Mouse (Mus musculus) gonadal fat pad, adult 2 months (tissue): ENCODE data around the gene Cux2. TPM values are rescaled to one million over a fixed set of nuclear protein-coding genes. Genes with fewer than 3 reads are reported as not detected.

Experiments
- DNase-seq: peaks from one replicate; pipeline ENCODE4 v3.0.0-alpha.2; 2012; ENCODE audit warnings: low read depth
- polyA plus RNA-seq: library from polyadenylated mRNA; depleted of rRNA; stranded (reverse); fragments of >200 nt; gene quantifications from 2 replicates; pipeline ENCODE4 v1.2.3, GENCODE M21; 2012; rRNA removed

Gene Cux2
- polyA plus RNA-seq, 1 experiment, result 2.5 TPM

DNA sequence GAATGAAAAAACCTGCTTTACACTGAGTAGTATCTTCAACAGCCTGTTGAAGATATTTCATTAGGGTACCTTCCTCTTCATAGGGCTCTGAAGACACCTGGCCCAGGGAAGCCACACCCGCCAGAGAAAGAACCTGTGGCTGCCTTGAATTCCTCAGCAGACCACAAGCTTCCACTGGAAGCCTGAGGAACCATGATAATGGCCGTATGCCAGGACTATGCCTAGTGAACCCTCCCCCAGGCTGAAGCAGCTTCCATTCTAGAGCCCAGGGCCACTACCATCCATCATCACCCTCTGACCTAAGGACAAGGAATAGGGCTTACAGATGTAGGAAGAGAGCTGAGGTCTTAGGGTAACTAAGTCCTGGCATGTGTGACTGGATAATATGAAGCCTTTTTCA lies 229.7 kb downstream of the Cux2 start:
- DNase-seq, result no peak

DNA sequence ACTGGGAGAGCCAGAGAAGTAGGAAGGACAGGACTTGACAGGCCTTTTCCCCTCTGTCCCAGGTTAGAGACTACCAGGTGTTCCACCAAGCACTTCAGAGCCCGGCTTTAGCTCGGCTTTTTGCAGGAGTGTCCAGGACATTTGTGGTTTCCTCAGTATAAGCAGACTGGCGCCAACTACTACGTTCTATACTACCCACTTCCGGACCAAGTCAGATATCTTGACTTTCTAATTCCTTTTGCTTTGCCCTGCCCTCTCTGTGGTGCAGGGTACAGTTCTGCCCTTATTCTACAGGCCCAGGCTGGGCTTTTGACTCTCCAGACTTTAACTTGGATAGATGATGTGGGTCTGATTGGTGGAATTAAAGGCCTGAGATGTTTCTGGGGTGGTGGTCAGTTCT lies 230.3 kb downstream of the Cux2 start:
- no peak for DNase-seq

DNA sequence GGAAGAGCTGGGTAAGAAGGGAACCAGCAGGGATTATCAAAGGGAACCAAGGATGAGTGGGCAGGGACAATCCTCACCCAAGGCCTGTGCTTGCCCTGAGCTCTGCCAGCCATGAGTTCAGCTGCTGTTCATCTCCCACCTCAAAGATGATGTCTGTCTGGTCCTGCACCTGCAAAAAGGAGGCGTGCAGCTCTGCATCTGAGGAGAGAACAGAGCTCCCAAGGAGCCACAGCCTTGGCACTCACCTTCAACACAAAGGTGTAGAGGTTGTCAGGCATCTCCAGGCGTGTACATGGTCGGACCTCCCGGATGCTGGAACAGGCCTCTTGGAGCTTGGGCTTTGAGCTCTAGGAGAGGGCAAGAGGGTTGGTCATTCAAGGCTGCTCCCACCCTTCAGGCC lies 231.0 kb downstream of the Cux2 start:
- DNase-seq, result no peak

DNA sequence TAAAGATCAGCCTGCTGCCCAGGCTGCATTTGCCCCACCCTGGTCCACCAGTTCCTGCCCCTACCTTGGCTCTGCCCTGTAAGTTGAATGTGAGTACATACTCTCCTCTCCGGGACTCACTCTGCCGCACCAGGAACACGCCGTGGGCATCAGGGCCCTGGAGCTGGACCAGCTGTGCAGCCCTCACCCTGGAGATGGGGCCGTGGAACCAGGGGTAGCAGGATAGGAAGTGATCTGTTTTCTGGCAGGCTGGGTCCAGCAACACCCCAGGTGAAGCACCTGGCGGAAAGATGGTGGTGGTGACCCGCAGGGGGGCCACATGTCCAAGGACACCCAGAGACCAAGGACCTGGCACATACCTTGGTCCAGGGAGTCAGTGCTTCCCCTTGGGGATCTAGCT lies 231.5 kb downstream of the Cux2 start:
- DNase-seq, result no peak

DNA sequence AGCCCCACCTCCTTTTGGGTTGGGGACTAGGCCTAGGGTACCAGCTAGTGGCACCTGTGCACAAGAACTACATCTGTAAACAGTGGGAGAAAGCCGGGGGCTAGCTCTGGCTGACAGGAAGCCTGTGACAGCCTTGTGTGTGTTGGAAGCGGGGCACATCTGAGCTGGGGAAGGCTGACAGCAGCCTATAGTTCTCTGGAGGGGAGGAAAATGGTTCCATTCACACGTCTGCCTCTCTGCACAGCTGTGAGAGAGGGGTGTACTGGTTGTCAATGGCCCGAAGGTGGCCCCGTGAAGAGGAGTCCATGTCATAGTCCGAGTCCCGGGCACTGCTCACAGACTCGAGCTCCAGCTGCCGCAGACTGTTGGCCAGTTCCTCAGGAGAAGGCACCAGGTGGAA lies 232.4 kb downstream of the Cux2 start:
- DNase-seq, result no peak

DNA sequence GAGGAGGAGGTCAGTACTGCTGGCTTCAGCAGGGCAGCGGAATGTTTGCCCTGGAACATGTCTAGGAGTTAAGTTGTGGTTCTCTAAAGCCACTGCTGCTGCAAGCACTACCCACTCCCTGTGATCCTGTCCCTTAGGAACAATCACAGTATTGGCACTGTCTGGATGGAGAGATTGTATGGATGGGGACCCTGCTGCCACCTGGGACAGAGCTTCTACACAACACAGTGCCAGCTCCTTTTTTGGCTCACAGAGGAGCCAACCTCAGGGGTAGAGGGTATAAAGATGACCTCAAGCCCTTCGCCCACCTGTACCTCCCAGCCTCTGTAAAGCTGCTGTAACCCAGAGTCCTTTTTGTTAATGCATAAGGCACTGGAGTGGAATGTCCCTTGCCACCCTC lies 233.3 kb downstream of the Cux2 start:
- no peak for DNase-seq

DNA sequence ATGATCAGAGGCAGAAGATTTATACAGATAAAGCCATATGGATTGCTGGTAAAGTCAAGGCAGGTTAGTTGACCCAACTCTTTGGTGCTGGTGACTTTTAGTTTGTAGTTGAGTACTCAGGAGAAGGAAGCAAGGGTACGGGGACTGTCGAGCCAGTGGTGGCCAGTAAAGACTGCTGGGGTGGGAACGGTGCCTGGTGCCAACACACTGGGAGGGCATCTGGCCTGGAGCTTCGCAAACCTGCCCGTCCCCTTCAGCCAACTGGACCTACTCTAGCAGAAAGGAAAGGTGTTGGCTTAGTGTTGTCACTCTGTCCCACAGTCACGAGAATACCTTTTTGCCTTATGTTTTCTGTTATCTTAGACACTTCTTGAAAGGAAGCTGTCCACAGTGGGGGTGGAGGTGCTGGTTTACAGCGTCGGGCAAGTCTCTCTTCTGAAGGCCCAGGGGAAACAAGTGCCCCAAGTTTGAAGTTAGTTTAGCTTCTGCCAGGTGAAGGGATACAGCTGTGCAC lies 234.0 kb downstream of the Cux2 start:
- DNase-seq, result no peak

DNA sequence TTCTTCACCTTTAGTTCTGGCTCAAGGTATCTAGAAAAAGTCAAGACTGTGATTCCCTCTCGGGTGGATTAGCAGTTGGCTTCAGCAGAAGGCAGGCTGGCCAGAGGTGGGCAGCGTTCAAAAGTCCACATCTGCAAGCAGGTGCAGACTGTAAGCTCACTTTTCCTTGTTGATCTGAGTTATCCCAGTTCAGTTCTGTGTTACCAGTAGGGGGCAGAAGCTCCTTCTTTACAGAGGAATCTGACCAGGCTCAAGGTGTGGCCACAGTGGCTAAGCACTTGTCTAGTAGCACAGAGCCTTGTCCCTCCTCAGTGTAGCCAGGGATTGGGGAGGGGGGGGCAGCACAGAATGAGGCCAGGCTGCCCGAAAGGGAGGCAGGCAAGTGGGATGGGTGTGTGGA lies 234.8 kb downstream of the Cux2 start:
- DNase-seq, result no peak

DNA sequence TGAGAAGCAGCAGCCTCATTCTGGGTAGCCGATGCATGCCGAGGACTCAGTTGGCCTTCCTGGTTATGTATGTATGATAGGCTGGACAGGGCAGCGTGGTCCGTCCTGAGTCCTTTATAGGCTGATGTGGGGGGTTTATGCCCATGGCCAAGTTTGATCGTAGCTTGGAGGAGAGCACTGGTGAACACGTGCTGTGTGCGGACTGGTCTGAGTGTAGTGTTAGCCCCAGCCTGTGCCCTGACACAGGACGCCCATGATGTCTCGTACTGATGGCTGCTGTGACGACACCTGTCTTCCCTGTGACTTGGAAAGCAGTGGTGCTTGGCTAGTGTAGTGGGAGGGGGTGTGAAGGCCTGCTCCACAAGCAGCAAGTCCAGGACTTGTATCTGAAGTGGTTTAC lies 236.2 kb downstream of the Cux2 start:
- no peak for DNase-seq

DNA sequence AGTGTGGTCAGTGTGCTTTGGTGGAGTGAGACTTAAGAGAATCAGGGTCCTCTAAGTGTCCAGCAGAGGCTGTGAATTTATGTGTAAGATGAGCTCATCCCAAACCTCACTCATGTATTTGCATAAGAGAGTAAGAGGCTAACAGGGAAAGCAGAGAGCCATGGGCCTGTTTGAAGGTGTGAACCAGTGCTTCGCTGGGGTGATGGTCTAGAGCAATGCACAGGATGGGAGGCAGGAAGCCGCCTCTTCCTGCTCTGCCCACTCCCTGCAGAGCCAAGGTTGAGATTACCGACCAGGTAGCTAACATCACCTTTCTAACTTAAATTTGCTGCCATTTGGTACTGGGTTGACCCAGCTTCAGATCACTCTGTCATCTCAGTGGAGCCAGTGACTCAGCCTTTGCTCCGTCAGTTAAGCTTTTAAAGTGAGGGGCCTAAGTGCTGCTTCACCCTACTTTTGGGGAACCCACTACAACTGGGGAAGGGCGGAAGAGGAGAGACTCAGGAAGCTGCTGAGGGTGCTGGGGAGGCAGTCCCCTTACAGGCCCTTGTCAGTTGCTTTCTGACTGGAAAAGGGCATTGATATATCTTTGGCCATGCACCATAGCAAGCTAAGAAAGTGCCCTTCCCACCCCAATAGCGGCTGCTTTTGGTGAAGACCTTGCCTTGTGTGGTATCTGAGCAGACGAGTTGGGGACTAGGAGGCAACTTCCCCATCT lies 237.2 kb downstream of the Cux2 start:
- DNase-seq, result no peak

DNA sequence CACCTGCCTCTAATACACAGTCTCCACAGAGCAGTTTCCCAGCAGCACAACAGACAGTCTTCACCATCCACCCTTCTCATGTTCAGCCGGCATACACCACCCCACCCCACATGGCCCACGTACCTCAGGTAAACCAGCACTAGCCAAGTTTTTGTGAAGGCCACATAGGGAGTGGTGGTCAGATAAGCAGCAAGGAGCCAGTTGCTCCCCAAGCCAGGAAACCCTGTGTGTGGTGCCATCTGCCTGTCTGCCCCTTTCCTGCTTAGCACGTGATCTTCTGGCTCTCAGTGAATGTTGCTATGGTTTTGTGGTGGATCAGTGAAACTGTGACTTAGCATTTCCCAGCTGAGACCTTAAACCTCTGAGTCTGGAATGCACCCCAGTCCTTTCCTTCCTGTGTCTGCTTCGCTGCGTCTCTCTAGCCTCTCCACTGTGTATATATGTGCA lies 238.4 kb downstream of the Cux2 start:
- no peak for DNase-seq

DNA sequence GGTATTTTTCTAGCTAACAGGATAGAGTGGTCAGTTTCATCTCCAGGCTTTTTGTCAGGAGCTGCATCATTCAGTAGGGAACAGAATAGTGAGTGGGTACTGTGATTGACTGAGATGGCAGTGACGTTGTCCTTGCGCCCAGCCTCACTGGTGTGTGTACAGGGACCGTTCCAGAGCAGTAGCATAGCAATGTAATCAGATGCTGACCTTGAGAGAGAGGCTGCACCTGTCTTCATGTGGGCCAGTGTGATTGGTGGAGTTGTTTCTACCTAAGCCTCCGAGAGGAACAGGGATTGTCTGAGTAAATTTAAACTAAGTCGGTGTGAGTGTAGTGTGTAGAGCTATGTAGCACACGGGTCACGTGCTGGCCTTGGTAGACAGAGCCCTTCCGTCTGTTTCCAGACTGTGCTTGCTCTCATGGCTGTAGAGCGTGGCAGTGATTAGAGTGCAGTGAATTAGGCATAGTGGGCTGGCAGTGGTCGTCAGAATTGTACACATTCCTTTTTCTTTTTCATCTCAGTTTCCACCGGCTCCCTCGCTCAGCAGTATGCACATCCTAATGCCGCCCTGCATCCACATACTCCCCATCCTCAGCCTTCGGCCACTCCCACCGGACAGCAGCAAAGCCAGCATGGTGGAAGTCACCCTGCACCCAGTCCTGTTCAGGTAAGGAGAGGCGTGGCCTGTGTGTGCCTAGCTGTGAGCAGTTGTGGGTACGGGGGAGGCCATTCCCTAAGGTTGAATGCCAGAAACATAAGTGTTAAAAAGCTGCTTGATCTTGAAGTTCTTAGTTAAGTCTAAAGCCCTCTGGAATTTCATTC lies 239.4 kb downstream of the Cux2 start:
- DNase-seq, result no peak

DNA sequence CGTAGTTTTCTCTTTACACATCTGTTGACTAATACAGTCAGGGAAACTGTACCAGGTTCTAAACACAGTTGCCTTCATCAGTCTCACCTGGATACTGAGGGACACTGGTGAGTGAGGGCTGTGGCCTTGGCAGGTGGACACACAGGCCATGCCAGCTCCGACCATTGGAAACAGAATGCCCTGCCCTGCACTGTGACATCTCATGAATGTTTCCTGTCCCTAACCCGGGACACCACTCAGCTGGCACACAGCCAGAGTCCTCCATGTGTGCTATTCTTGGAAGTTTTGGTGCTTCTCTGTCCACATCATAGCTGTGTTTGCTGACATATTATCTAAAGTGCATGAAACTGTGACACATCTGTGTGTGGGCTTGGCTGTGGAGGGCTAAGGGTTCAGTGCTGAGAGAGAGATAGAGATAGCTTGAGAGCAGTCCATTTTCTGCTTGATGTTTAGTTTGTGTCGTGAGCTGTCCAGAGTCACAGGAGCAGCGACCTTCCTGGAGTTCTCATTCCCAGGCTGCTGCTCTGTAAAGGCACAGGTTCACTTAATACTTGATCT lies 240.2 kb downstream of the Cux2 start:
- DNase-seq, result no peak

DNA sequence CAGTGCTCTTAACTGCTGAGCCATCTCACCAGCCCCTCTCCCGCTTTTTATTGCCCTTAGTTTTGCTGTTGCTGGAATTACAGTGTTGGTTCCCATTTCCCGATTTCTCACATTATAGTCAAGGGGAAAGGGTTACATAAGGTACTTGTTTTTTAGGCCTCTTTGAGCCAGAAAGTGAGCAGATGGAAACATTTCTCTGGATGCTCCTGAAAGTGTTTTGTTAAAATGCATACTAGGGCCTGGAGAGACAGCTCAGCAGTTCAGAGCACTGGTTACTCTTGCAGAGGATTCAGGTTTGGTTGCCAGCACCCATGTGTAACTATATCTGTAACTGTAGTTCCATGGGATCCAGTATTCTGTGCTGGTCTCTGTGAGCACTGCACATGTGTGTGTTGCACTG lies 241.7 kb downstream of the Cux2 start:
- no peak for DNase-seq

DNA sequence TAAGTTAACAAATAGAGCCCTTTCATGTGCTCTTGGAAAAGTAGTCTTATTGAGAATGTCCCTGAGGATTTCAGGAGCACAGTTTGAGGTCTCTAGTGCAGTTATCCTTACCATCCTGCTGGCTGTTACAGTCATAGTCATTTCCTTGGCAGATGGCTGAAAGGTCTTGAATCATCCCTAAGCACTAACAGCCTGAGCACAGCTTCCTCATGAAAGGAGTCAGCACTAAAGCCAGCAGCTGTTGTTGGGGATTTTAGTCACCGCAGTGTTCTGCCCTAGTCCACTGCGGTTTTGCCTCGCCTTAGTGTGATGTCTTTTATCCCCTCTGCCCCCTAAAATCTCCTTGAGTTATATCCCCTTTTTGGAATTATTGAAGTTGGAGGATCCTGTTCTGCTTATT lies 242.7 kb downstream of the Cux2 start:
- DNase-seq, result no peak

Other genes starting within 250 kb of the Cux2 start
- gene Sh2b3, start 212.5 kb downstream of the Cux2 start, polyA plus RNA-seq, result 19.0 and 27.1 TPM in 2 replicates
- gene Pheta1, start 201.1 kb downstream of the Cux2 start, polyA plus RNA-seq, result 10.9 and 11.0 TPM in 2 replicates
- 0.70 TPM in 1 of 2 replicates, not detected in the other for gene Myl2, start 50.8 kb upstream of the Cux2 start, polyA plus RNA-seq
- 0.41 and 0.69 TPM in 2 replicates for gene Ccdc63, start 90.7 kb upstream of the Cux2 start, polyA plus RNA-seq
- 97.8 and 104 TPM in 2 replicates for gene Ppp1cc, start 108.2 kb upstream of the Cux2 start, polyA plus RNA-seq
- gene Hvcn1, start 156.7 kb upstream of the Cux2 start, polyA plus RNA-seq, result 20.6 and 38.3 TPM in 2 replicates
- 44.4 and 46.7 TPM in 2 replicates for gene Tctn1, start 214.4 kb upstream of the Cux2 start, polyA plus RNA-seq
- gene Pptc7, start 234.3 kb upstream of the Cux2 start, polyA plus RNA-seq, result 20.0 and 20.4 TPM in 2 replicates